Mouse (Mus musculus) midbrain, embryonic 16.5 days (tissue): ENCODE results near the gene Hephl1. TPM values are rescaled to one million over a fixed set of nuclear protein-coding genes. Genes with fewer than 3 reads are reported as not detected.

Experiments used
- ATAC-seq: fragments of 200-750 bp; cut with Nextera tagmentation; 2 replicates; pipeline ENCODE4 v1.8.0; 2017; ENCODE audit warnings: moderate TSS enrichment
- H3K27ac ChIP-seq: fragments of 300-500 bp; sonication (generic); 2 replicates; pipeline ENCODE4 v1.5.1; 2014; ENCODE audit warnings: mild to moderate bottlenecking, low read length, mixed read lengths
- H3K27me3 ChIP-seq: fragments of 300-500 bp; sonication (generic); 2 replicates; pipeline ENCODE4 v1.6.1; 2014; ENCODE audit warnings: low read depth, low read length, mixed read lengths; ENCODE audit not compliant: control insufficient read depth, insufficient read depth
- H3K36me3 ChIP-seq: fragments of 300-500 bp; sonication (generic); 2 replicates; pipeline ENCODE4 v1.6.1; 2014; ENCODE audit warnings: mild to moderate bottlenecking, low read length, moderate library complexity, mixed read lengths; ENCODE audit not compliant: control insufficient read depth, insufficient read depth
- H3K4me1 ChIP-seq: fragments of 300-500 bp; sonication (generic); 2 replicates; pipeline ENCODE4 v1.6.1; 2014; ENCODE audit warnings: mild to moderate bottlenecking, low read length, mixed read lengths; ENCODE audit not compliant: control insufficient read depth, insufficient read depth
- H3K4me2 ChIP-seq: fragments of 300-500 bp; sonication (generic); 2 replicates; pipeline ENCODE4 v1.6.1; 2014; ENCODE audit warnings: mild to moderate bottlenecking, low read length, mixed read lengths
- H3K4me3 ChIP-seq: fragments of 300-500 bp; sonication (generic); 2 replicates; pipeline ENCODE4 v1.5.1; 2014; ENCODE audit warnings: low read depth, mild to moderate bottlenecking, low read length, moderate library complexity, mixed read lengths
- H3K9ac ChIP-seq: fragments of 300-500 bp; sonication (generic); 2 replicates; pipeline ENCODE4 v1.6.1; 2014; ENCODE audit warnings: low read depth, low read length, mixed read lengths
- H3K9me3 ChIP-seq: fragments of 300-500 bp; sonication (generic); replicated peaks from 2 replicates; pipeline ENCODE4 v1.6.1; 2014; ENCODE audit warnings: mild to moderate bottlenecking, low read length, mixed read lengths; ENCODE audit not compliant: control insufficient read depth, poor library complexity, severe bottlenecking
- WGBS: fragments of 180-500 bp; shearing (Covaris S2); extraction: QIAGEN DNeasy Blood & Tissue Kit; methylation state at CpG from one replicate; pipeline ENCODE4 v1.1.7; 2014; 5-methylcytosine and 5-hydroxymethylcytosine counted together
- polyA plus RNA-seq: library from polyadenylated mRNA; unstranded; fragments of >200 nt; fragmentation: Nextera tagmentation; extraction: Ambion mirVana; gene quantifications from 2 replicates; pipeline ENCODE4 v1.2.1, GENCODE M21; 2015

Hephl1 gene
- 0.06 TPM in 1 of 2 replicates, not detected in the other for polyA plus RNA-seq

GRCm38 (mm10) chr9:15112008-15112407 is at the start of gene Hephl1:
Gene Hephl1, minus strand, starts transcription at chr9:15112108.
- H3K4me1 ChIP-seq: no peaks in the 10 kb centered on the region
- no peaks in the 10 kb centered on the region for H3K36me3 ChIP-seq
- no peak within 1 kb of the TSS for H3K9ac ChIP-seq
- no peak within 1 kb of the TSS for H3K4me3 ChIP-seq
- H3K27me3 ChIP-seq: no peaks in the 10 kb centered on the region
- H3K27ac ChIP-seq: no peak within 1 kb of the TSS
- H3K4me2 ChIP-seq: no peak within 1 kb of the TSS
- WGBS: 84% methylated on average over 5 of the region's 5 CpGs
- no peaks in the 10 kb centered on the region for H3K9me3 ChIP-seq
- no peak for ATAC-seq

- H3K27ac ChIP-seq: no peak overlapping the region
- no peaks in the 10 kb centered on the region for H3K4me1 ChIP-seq
- no peaks in the 10 kb centered on the region for H3K36me3 ChIP-seq
- H3K27me3 ChIP-seq: no peaks in the 10 kb centered on the region
- WGBS: 79% methylated on average over 6 of the region's 6 CpGs
- H3K4me2 ChIP-seq: no peak overlapping the region
- H3K9me3 ChIP-seq: no peaks in the 10 kb centered on the region
- no peak for ATAC-seq
- no peak overlapping the region for H3K4me3 ChIP-seq
- no peak overlapping the region for H3K9ac ChIP-seq
Measured at GRCm38 (mm10) chr9:15149246-15149926, 37.5 kb upstream of the Hephl1 start.

GRCm38 (mm10) chr9:15140546-15140945 is 28.6 kb upstream of the Hephl1 start:
- no peak overlapping the region for H3K4me3 ChIP-seq
- ATAC-seq: no peak
- H3K36me3 ChIP-seq: no peaks in the 10 kb centered on the region
- no peaks in the 10 kb centered on the region for H3K4me1 ChIP-seq
- no peak overlapping the region for H3K27ac ChIP-seq
- H3K27me3 ChIP-seq: no peaks in the 10 kb centered on the region
- no peak overlapping the region for H3K9ac ChIP-seq
- WGBS: 93% methylated on average over 1 of the region's 1 CpGs
- H3K4me2 ChIP-seq: no peak overlapping the region
- H3K9me3 ChIP-seq: no peaks in the 10 kb centered on the region

- Histone ChIP-seq H3K4me2 (no peak overlapping the region), H3K4me1 (no peaks in the 10 kb centered on the region), H3K4me3 (no peak overlapping the region), H3K27me3 (no peaks in the 10 kb centered on the region), H3K27ac (no peak overlapping the region), H3K9me3 (no peaks in the 10 kb centered on the region), H3K36me3 (no peaks in the 10 kb centered on the region), H3K9ac (no peak overlapping the region)
- ATAC-seq: no peak
- WGBS: 96% methylated on average over 2 of the region's 2 CpGs
Measured at GRCm38 (mm10) chr9:15125897-15126296, 14.0 kb upstream of the Hephl1 start.

- Histone ChIP-seq H3K4me3 (no peak overlapping the region), H3K36me3 (no peaks in the 10 kb centered on the region), H3K27me3 (no peaks in the 10 kb centered on the region), H3K4me2 (no peak overlapping the region), H3K9ac (no peak overlapping the region), H3K4me1 (no peaks in the 10 kb centered on the region), H3K9me3 (no peaks in the 10 kb centered on the region), H3K27ac (no peak overlapping the region)
- WGBS: 81% methylated on average over 3 of the region's 3 CpGs
- ATAC-seq: no peak
Measured at GRCm38 (mm10) chr9:15122431-15122830, 10.5 kb upstream of the Hephl1 start.

GRCm38 (mm10) chr9:15120841-15121358 is 9.0 kb upstream of the Hephl1 start:
- H3K36me3 ChIP-seq: no peaks in the 10 kb centered on the region
- H3K9ac ChIP-seq: no peak overlapping the region
- no peaks in the 10 kb centered on the region for H3K27me3 ChIP-seq
- H3K4me1 ChIP-seq: no peaks in the 10 kb centered on the region
- 62% methylated on average over 7 of the region's 7 CpGs for WGBS
- H3K27ac ChIP-seq: no peak overlapping the region
- H3K9me3 ChIP-seq: no peaks in the 10 kb centered on the region
- ATAC-seq: no peak
- H3K4me2 ChIP-seq: no peak overlapping the region
- H3K4me3 ChIP-seq: no peak overlapping the region

GRCm38 (mm10) chr9:15120209-15120608 is 8.3 kb upstream of the Hephl1 start:
- Histone ChIP-seq H3K36me3 (no peaks in the 10 kb centered on the region), H3K9ac (no peak overlapping the region), H3K4me1 (no peaks in the 10 kb centered on the region), H3K4me3 (no peak overlapping the region), H3K9me3 (no peaks in the 10 kb centered on the region), H3K27me3 (no peaks in the 10 kb centered on the region), H3K27ac (no peak overlapping the region), H3K4me2 (no peak overlapping the region)
- no peak for ATAC-seq
- WGBS: 58% methylated on average over 5 of the region's 5 CpGs

GRCm38 (mm10) chr9:15119515-15119914 is 7.6 kb upstream of the Hephl1 start:
- no peaks in the 10 kb centered on the region for H3K27me3 ChIP-seq
- no peak for ATAC-seq
- no peak overlapping the region for H3K27ac ChIP-seq
- H3K9me3 ChIP-seq: no peaks in the 10 kb centered on the region
- H3K4me3 ChIP-seq: no peak overlapping the region
- no peaks in the 10 kb centered on the region for H3K36me3 ChIP-seq
- no peaks in the 10 kb centered on the region for H3K4me1 ChIP-seq
- no peak overlapping the region for H3K9ac ChIP-seq
- H3K4me2 ChIP-seq: no peak overlapping the region
- 76% methylated on average over 1 of the region's 1 CpGs for WGBS

GRCm38 (mm10) chr9:15116165-15116564 is 4.3 kb upstream of the Hephl1 start:
- no peaks in the 10 kb centered on the region for H3K27me3 ChIP-seq
- no peaks in the 10 kb centered on the region for H3K9me3 ChIP-seq
- no peak for ATAC-seq
- H3K4me2 ChIP-seq: no peak overlapping the region
- 89% methylated on average over 2 of the region's 2 CpGs for WGBS
- H3K4me3 ChIP-seq: no peak overlapping the region
- H3K4me1 ChIP-seq: no peaks in the 10 kb centered on the region
- H3K27ac ChIP-seq: no peak overlapping the region
- H3K36me3 ChIP-seq: no peaks in the 10 kb centered on the region
- no peak overlapping the region for H3K9ac ChIP-seq
